Mouse (Mus musculus): ENCODE measurements around the gene Hadh. TPM values are rescaled to one million over a fixed set of nuclear protein-coding genes. Genes with fewer than 3 reads are reported as not detected.
A peak's percentile ranks its signal among the peaks of the same experiment; 100 is the strongest.

Gene Hadh
- total RNA-seq (2014; fragmentation: Nextera tagmentation), result 69.3 and 79.8 TPM in 2 replicates
- total RNA-seq (2017), result 66.7 and 72.8 TPM in 2 replicates
- polyA plus RNA-seq (2012), result 26.1 and 43.6 TPM in 2 replicates

DNA sequence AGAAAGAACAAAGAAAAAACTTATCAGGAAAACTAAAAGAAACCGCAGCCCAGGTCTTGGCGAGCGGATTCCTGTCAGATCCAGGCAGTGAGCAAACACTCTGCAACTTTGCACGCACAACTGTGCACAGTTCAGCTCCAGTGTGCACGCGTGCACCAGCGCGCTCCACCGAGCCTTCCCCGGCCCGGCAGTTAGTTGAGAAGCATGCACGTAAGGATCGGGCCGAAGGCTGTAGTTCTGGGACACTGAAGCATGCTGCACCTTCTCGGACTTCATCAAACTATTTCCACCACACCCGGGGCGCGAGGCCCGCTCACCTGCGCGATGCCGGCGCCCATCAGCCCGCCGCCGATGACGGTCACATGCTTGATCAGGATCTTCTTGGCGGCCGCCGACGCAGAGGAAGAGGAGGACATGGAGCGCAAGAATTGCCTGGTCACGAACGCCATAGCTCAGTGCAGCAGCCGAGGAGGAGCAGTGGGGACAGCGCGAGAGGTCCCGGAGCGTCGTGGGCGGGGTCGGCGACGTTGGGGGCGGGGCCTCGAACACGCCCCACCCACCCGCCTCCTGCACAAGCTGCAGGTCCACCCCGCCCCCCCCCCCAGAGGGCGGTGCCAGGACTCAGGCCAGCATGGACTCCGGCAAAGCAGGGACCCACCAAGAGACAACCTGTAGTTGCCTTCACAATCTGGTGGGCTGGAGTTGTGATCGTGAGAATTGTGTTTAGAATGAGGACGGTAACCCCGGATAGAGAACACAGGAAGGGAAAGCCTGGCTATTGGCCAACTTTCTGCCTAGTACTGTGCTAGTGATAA, at the start of gene Hadh:
TSS of gene Hadh (minus strand) at position 543 of the 815 bp plus-strand sequence.
- Histone ChIP-seq H3K4me3 (ENCODE audit: low read depth, low read length) (peak within 1 kb of the TSS; percentile 91), H3K27me3 (ENCODE audit: insufficient read depth, low read length) (no peaks in the 10 kb centered on the region), H3K36me3 (replicated peaks) (peaks cover 25% of the 10 kb centered on the region), H3K4me1 (ENCODE audit: insufficient read depth, low read depth, low read length) (peaks cover 40% of the 10 kb centered on the region), H3K9me3 (replicated peaks) (no peaks in the 10 kb centered on the region)
- peak; percentile 63 for ATAC-seq (ENCODE audit: extremely low read depth, insufficient number of reproducible peaks, low FRiP score, poor library complexity, severe bottlenecking)
- TF ChIP-seq TAL1 (conservative IDR thresholded peaks at IDR 0.05; ENCODE audit: low read depth, low read length) (no peak), GATA1 (IDR thresholded peaks at IDR 0.05; ENCODE audit: borderline replicate concordance, low read length) (no peak), GATA2 (IDR thresholded peaks at IDR 0.05; ENCODE audit: borderline replicate concordance, low read depth, low read length) (no peak), POLR2AphosphoS5 (IDR thresholded peaks at IDR 0.05; ENCODE audit: insufficient replicate concordance, low read depth, low read length) (no peak), CTCF (IDR thresholded peaks at IDR 0.05; ENCODE audit: low read depth, low read length) (no peak)
- peak; percentile 86 for DNase-seq (ENCODE audit: low spot score)

DNA sequence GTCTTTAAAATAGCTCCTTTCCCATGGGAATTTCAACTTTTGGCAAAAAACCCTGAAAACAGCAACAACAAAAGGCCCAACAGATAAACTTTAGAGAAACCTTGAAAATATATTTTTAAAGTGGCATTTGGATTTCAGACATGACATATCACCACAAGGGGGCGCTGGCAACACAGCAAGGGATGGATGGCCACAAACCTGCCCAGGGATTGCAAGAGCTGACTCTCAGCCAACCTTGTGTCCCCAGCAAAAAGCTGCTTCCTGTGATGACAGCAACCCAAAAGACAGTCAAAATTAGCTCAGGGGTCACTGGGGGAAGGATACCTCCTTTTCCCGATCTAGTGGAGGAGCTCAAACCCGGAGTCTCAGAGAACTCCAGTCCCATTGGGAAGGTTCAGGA, 48.3 kb upstream of the Hadh start:
- no peak for ATAC-seq (ENCODE audit: extremely low read depth, insufficient number of reproducible peaks, low FRiP score, poor library complexity, severe bottlenecking)
- Histone ChIP-seq H3K36me3 (replicated peaks) (no peaks in the 10 kb centered on the region), H3K4me1 (ENCODE audit: insufficient read depth, low read depth, low read length) (no peaks in the 10 kb centered on the region), H3K4me3 (ENCODE audit: low read depth, low read length) (no peak overlapping the region), H3K9me3 (replicated peaks) (peaks cover 37% of the 10 kb centered on the region), H3K27me3 (ENCODE audit: insufficient read depth, low read length) (no peaks in the 10 kb centered on the region)
- DNase-seq (ENCODE audit: low spot score), result no peak
- TF ChIP-seq CTCF (IDR thresholded peaks at IDR 0.05; ENCODE audit: low read depth, low read length), result 0 out of 2 replicates have a peak, but pooled peaks have one; percentile 5
- no peak for TF ChIP-seq GATA1 (IDR thresholded peaks at IDR 0.05; ENCODE audit: borderline replicate concordance, low read length)

GRCm38 (mm10) chr3:131318211-131318610, 46.3 kb upstream of the Hadh start:
- Histone ChIP-seq H3K4me1 (ENCODE audit: insufficient read depth, low read depth, low read length) (no peaks in the 10 kb centered on the region), H3K9me3 (replicated peaks) (peaks cover 38% of the 10 kb centered on the region), H3K27me3 (ENCODE audit: insufficient read depth, low read length) (no peaks in the 10 kb centered on the region), H3K36me3 (replicated peaks) (no peaks in the 10 kb centered on the region), H3K4me3 (ENCODE audit: low read depth, low read length) (no peak overlapping the region)
- DNase-seq (ENCODE audit: low spot score) (no peak), ATAC-seq (ENCODE audit: extremely low read depth, insufficient number of reproducible peaks, low FRiP score, poor library complexity, severe bottlenecking) (no peak)
- TF ChIP-seq GATA2 (IDR thresholded peaks at IDR 0.05; ENCODE audit: borderline replicate concordance, low read depth, low read length), result no peak

DNA sequence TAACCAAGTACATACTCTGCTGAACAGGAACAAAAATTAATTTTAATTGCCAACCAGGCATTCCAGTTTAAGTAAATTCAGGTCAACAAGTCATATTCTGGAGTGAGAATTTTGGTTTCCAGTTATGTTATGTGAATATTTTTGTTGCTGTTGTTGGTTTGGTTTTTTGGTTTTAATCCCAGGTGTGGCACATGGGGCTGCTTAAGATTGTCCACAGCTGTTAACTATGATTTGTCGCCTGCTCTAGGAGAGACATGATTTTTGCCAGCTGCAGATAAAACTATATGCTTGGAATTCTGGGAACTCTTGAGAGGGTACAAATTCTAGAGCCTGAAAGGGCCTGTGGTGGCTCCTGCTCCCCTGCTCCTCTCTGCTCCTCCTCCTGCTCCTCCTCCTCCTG, 45.2 kb upstream of the Hadh start:
- Histone ChIP-seq H3K4me1 (ENCODE audit: insufficient read depth, low read depth, low read length) (no peaks in the 10 kb centered on the region), H3K36me3 (replicated peaks) (no peaks in the 10 kb centered on the region), H3K9me3 (replicated peaks) (peaks cover 39% of the 10 kb centered on the region), H3K27me3 (ENCODE audit: insufficient read depth, low read length) (no peaks in the 10 kb centered on the region), H3K4me3 (ENCODE audit: low read depth, low read length) (no peak overlapping the region)
- DNase-seq (ENCODE audit: low spot score), result no peak
- no peak for TF ChIP-seq POLR2AphosphoS5 (IDR thresholded peaks at IDR 0.05; ENCODE audit: insufficient replicate concordance, low read depth, low read length)
- no peak for TF ChIP-seq TAL1 (conservative IDR thresholded peaks at IDR 0.05; ENCODE audit: low read depth, low read length)
- no peak for TF ChIP-seq GATA1 (IDR thresholded peaks at IDR 0.05; ENCODE audit: borderline replicate concordance, low read length)
- no peak for ATAC-seq (ENCODE audit: extremely low read depth, insufficient number of reproducible peaks, low FRiP score, poor library complexity, severe bottlenecking)

GRCm38 (mm10) chr3:131315957-131316510, 44.1 kb upstream of the Hadh start:
- DNase-seq (ENCODE audit: low spot score) (no peak), ATAC-seq (ENCODE audit: extremely low read depth, insufficient number of reproducible peaks, low FRiP score, poor library complexity, severe bottlenecking) (no peak)
- H3K36me3 ChIP-seq (replicated peaks), result no peaks in the 10 kb centered on the region
- H3K4me3 ChIP-seq (ENCODE audit: low read depth, low read length), result no peak overlapping the region
- no peaks in the 10 kb centered on the region for H3K27me3 ChIP-seq (ENCODE audit: insufficient read depth, low read length)
- TF ChIP-seq GATA1 (IDR thresholded peaks at IDR 0.05; ENCODE audit: borderline replicate concordance, low read length) (no peak), CTCF (IDR thresholded peaks at IDR 0.05; ENCODE audit: low read depth, low read length) (no peak), TAL1 (conservative IDR thresholded peaks at IDR 0.05; ENCODE audit: low read depth, low read length) (no peak), POLR2AphosphoS5 (IDR thresholded peaks at IDR 0.05; ENCODE audit: insufficient replicate concordance, low read depth, low read length) (no peak), GATA2 (IDR thresholded peaks at IDR 0.05; ENCODE audit: borderline replicate concordance, low read depth, low read length) (no peak)
- no peaks in the 10 kb centered on the region for H3K4me1 ChIP-seq (ENCODE audit: insufficient read depth, low read depth, low read length)
- H3K9me3 ChIP-seq (replicated peaks), result peaks cover 40% of the 10 kb centered on the region

DNA sequence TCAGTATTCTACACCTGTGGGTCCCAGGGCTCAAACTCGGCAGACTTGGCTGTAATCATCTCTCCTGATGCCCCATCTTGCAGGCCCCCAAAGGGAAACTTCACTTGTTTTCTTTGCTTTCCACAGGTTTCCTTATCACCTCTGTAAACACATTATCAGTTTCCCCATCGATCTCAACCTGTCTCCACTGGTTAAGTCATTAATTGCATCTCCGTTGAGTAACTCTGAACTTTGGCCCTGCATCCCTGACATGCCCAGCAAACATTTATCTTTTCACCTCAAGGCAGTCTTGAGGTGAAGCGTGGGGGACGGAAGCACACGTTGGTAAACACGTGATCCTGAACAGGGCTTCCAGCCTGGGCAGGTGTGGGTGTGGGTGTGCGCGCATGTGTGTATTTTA, 40.4 kb upstream of the Hadh start:
- Histone ChIP-seq H3K4me3 (ENCODE audit: low read depth, low read length) (no peak overlapping the region), H3K27me3 (ENCODE audit: insufficient read depth, low read length) (no peaks in the 10 kb centered on the region), H3K4me1 (ENCODE audit: insufficient read depth, low read depth, low read length) (no peaks in the 10 kb centered on the region), H3K36me3 (replicated peaks) (no peaks in the 10 kb centered on the region), H3K9me3 (replicated peaks) (peaks cover 44% of the 10 kb centered on the region)
- DNase-seq (ENCODE audit: low spot score) (no peak), ATAC-seq (ENCODE audit: extremely low read depth, insufficient number of reproducible peaks, low FRiP score, poor library complexity, severe bottlenecking) (no peak)
- no peak for TF ChIP-seq CTCF (IDR thresholded peaks at IDR 0.05; ENCODE audit: low read depth, low read length)
- no peak for TF ChIP-seq TAL1 (conservative IDR thresholded peaks at IDR 0.05; ENCODE audit: low read depth, low read length)
- TF ChIP-seq GATA2 (IDR thresholded peaks at IDR 0.05; ENCODE audit: borderline replicate concordance, low read depth, low read length), result no peak
- TF ChIP-seq POLR2AphosphoS5 (IDR thresholded peaks at IDR 0.05; ENCODE audit: insufficient replicate concordance, low read depth, low read length), result no peak
- TF ChIP-seq GATA1 (IDR thresholded peaks at IDR 0.05; ENCODE audit: borderline replicate concordance, low read length), result no peak
